In genomic region chr7:16376505-16376904, GRCm38 (mm10) we compare ENCODE assay signal across 9 mouse cellular contexts. TPM values are rescaled to one million over a fixed set of nuclear protein-coding genes. Genes with fewer than 3 reads are reported as not detected.
DNase-seq lines count a peak whose midpoint lies in the region; ATAC-seq and TF ChIP-seq lines count a peak whose summit lies in the region.
"Had no signal": no experiment of that assay in that cellular context is flagged by ENCODE, and none has a peak within 500 bp of the region (broad histone marks: within the 10 kb centered on the region; RNA-seq: fewer than 3 reads in every experiment).

No protein-coding gene starts in this region.

- ATAC-seq in cerebellum, adult (ENCODE audit: insufficient number of reproducible peaks, low FRiP score, low TSS enrichment): no peak
- ATAC-seq in midbrain, embryonic 14.5 days (ENCODE audit: low FRiP score, low TSS enrichment): no peak
- ATAC-seq in midbrain, embryonic 16.5 days: no peak
- peak; percentile 58 for ATAC-seq in inflammation-experienced regulatory T-cells, adult 6 months

- no peak overlapping the region for H3K4me2 ChIP-seq in midbrain, embryonic 14.5 days (ENCODE audit: low read length)
- H3K4me2 ChIP-seq in midbrain, embryonic 16.5 days (ENCODE audit: low read length): no peak overlapping the region

- H3K9ac ChIP-seq in midbrain, embryonic 14.5 days (replicated peaks; ENCODE audit: low read length): no peak overlapping the region
- no peak overlapping the region for H3K9ac ChIP-seq in midbrain, embryonic 16.5 days (ENCODE audit: low read depth, low read length)

- H3K9me3 ChIP-seq in midbrain, embryonic 14.5 days (ENCODE audit: control insufficient read depth, low read length): no peaks in the 10 kb centered on the region
- H3K9me3 ChIP-seq in midbrain, embryonic 16.5 days (replicated peaks; ENCODE audit: control insufficient read depth, low read length, poor library complexity, severe bottlenecking): no peaks in the 10 kb centered on the region

- DNase-seq in cerebellum, adult 2 months: peak; percentile 27 to 31
- peak; percentile 63 for DNase-seq in midbrain, embryonic 14.5 days
- peak; percentile 56 for DNase-seq in c-Kit-negative CD71-positive TER-119-positive erythroid progenitor cells, embryonic 14.5 days (ENCODE audit: low read depth, low spot score)
- peak; percentile 79 for DNase-seq in lung, postnatal 10 days
- peak; percentile 27 to 76 for DNase-seq in thymus, postnatal 10 days (ENCODE audit: low spot score in 2 of 2)

- H3K27me3 ChIP-seq in cerebellum, adult 2 months (ENCODE audit: control insufficient read depth, insufficient read depth, low read length): no peaks in the 10 kb centered on the region
- H3K27me3 ChIP-seq in midbrain, embryonic 14.5 days (ENCODE audit: control insufficient read depth, insufficient read depth, low read length): no peaks in the 10 kb centered on the region
- H3K27me3 ChIP-seq in midbrain, embryonic 16.5 days (ENCODE audit: control insufficient read depth, insufficient read depth, low read depth, low read length): no peaks in the 10 kb centered on the region

- no peak for TF ChIP-seq POLR2A in cerebellum, adult 2 months (IDR thresholded peaks at IDR 0.05; ENCODE audit: borderline replicate concordance, insufficient read depth, low read length)

- H3K27ac ChIP-seq in cerebellum, adult 2 months (ENCODE audit: insufficient read depth, low read length): no peak overlapping the region
- H3K27ac ChIP-seq in midbrain, embryonic 14.5 days (replicated peaks; ENCODE audit: low read depth, low read length): no peak overlapping the region
- H3K27ac ChIP-seq in midbrain, embryonic 16.5 days (ENCODE audit: low read length): no peak overlapping the region

- TF ChIP-seq CTCF in cerebellum, adult 2 months (IDR thresholded peaks at IDR 0.05; ENCODE audit: borderline replicate concordance, insufficient read depth, low read depth, low read length): peak; percentile 37; the same call in 1 of the 2 replicates

- H3K36me3 ChIP-seq in midbrain, embryonic 14.5 days (ENCODE audit: control insufficient read depth, insufficient read depth, low read length): peaks cover 53% of the 10 kb centered on the region
- peaks cover 15% of the 10 kb centered on the region; the same call in 1 of the 2 replicates for H3K36me3 ChIP-seq in midbrain, embryonic 16.5 days (ENCODE audit: control insufficient read depth, insufficient read depth, low read length)

- no peaks in the 10 kb centered on the region for H3K4me1 ChIP-seq in cerebellum, adult 2 months (ENCODE audit: control insufficient read depth, insufficient read depth, low read length)
- H3K4me1 ChIP-seq in midbrain, embryonic 14.5 days (ENCODE audit: control insufficient read depth, insufficient read depth, low read length): no peaks in the 10 kb centered on the region
- H3K4me1 ChIP-seq in midbrain, embryonic 16.5 days (ENCODE audit: control insufficient read depth, insufficient read depth, low read length): no peaks in the 10 kb centered on the region

- WGBS in cerebellum, adult 2 months: 89% methylated on average over 1 of the region's 1 CpGs
- WGBS in midbrain, embryonic 14.5 days: 97% methylated on average over 1 of the region's 1 CpGs
- 91% methylated on average over 1 of the region's 1 CpGs for WGBS in midbrain, embryonic 16.5 days

- H3K4me3 ChIP-seq in cerebellum, adult 2 months (replicated peaks; ENCODE audit: insufficient read depth, low read depth, low read length): no peak overlapping the region
- H3K4me3 ChIP-seq in midbrain, embryonic 14.5 days (replicated peaks; ENCODE audit: low read depth, low read length): no peak overlapping the region
- H3K4me3 ChIP-seq in midbrain, embryonic 16.5 days (ENCODE audit: low read depth, low read length): no peak overlapping the region
- H3K4me3 ChIP-seq: myocyte had no signal

RNA-seq across cellular contexts. Expression of gene Sae1, which starts 11.1 kb away (rescaled TPM):
- 78.2 and 84.0 TPM in 2 replicates for polyA plus RNA-seq in cerebellum, adult 2 months (2012; rRNA removed)
- polyA plus RNA-seq in midbrain, embryonic 14.5 days (2014; fragmentation: Nextera tagmentation; extraction: Ambion mirVana): 178 and 240 TPM in 2 replicates
- polyA plus RNA-seq in midbrain, embryonic 16.5 days (2015; fragmentation: Nextera tagmentation; extraction: Ambion mirVana): 239 and 255 TPM in 2 replicates
- 100 to 1,000 TPM in 1 of 3 experiments, 10 to 100 TPM in 2; 72.6 to 121 (median 77.7) TPM for polyA plus RNA-seq in inflammation-experienced regulatory T-cells, adult 6 months (2017; shearing (Covaris generic))

RNA-seq across cellular contexts. Expression of gene Zc3h4, which starts 24.2 kb away (rescaled TPM):
- 42.0 and 50.2 TPM in 2 replicates for polyA plus RNA-seq in cerebellum, adult 2 months (2012; rRNA removed)
- 17.1 and 19.2 TPM in 2 replicates for polyA plus RNA-seq in midbrain, embryonic 14.5 days (2014; fragmentation: Nextera tagmentation; extraction: Ambion mirVana)
- 14.2 TPM in 2 replicates for polyA plus RNA-seq in midbrain, embryonic 16.5 days (2015; fragmentation: Nextera tagmentation; extraction: Ambion mirVana)
- polyA plus RNA-seq in inflammation-experienced regulatory T-cells, adult 6 months (2017; shearing (Covaris generic)): 10 to 100 TPM; 13.1 to 20.1 (median 17.3) TPM

Comparison
In these comparisons a context has a peak if more than half of its experiments do, and no peak if none do; other contexts are left out.
1. DNase-seq: peak in every context shown above with its lines; median percentile 79 in lung, postnatal 10 days; 63 in midbrain, embryonic 14.5 days; 56 in c-Kit-negative CD71-positive TER-119-positive erythroid progenitor cells, embryonic 14.5 days; 52 in thymus, postnatal 10 days; 29 in cerebellum, adult 2 months.